Mouse (Mus musculus): ENCODE results near the gene Derl3.

DNA sequence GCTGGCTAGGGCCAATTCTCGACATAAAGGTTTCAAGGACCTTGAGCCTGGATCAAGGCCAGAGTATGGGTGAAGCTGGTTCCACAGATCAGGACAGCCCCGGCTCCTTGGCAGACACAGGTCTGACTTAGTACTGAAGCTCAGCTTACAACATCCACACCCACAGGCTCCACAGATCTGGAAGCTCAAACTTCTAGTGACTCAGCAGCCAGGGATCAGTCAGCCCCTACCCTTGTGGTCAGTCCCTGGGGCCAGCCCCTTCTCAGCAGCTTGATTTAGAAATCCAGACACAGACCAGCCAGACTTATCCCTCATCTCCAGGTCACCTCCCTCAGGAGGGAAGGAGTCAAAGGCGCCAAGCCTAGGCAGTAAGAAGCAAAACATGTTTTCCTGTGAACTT is 5.6 kb downstream of the Derl3 start:
- no peak for TF ChIP-seq POLR2AphosphoS5 (IDR thresholded peaks at IDR 0.05; ENCODE audit: insufficient replicate concordance, low read depth, low read length)
- TF ChIP-seq CTCF (IDR thresholded peaks at IDR 0.05; ENCODE audit: low read depth, low read length), result no peak
- no peak for TF ChIP-seq GATA1 (IDR thresholded peaks at IDR 0.05; ENCODE audit: borderline replicate concordance, low read length)
- no peak for TF ChIP-seq TAL1 (conservative IDR thresholded peaks at IDR 0.05; ENCODE audit: low read depth, low read length)
